Mouse (Mus musculus) myocyte (in vitro differentiated cells): ENCODE measurements at regions not wholly inside any gene's neighbourhood (a gene's known extent, or its start where the extent isn't known, plus 50 kb on each side); places are given as distances from the start of the nearest gene placed in this dataset.

ENCODE experiments used
- POLR2A ChIP-seq: IDR thresholded peaks from one replicate; pipeline ENCODE4 v1.6.1; 2011; ENCODE audit warnings: low read depth, mild to moderate bottlenecking, control low read depth, moderate library complexity; ENCODE audit not compliant: insufficient read length
- TCF12 ChIP-seq: IDR thresholded peaks from one replicate; pipeline ENCODE4 v1.6.1; 2011; ENCODE audit warnings: mild to moderate bottlenecking, control low read depth; ENCODE audit not compliant: poor library complexity, insufficient read depth, severe bottlenecking

DNA sequence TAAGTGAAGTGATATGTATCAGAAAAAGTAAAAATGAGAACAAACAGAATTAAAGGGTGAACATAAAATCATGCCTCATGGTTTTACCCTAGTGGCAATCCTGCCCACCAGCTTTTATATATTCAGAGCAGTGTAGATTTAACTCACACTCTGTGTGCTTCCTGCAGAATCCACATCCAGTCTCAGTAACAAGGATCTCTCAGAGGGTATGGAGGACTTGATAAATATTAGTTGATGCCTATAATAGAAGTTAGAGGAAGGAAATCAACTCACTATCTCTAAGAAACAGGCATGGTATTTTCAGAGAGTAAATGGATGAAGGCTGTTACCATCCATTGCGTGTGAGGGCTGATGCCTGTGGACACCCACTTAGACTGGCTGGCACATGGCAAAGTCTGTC lies 492.5 kb upstream of the Nr5a2 start:
- TF ChIP-seq TCF12 = no peak
- TF ChIP-seq POLR2A = no peak
